ENCODE assay signal across 8 mouse cellular contexts in the genomic region with DNA sequence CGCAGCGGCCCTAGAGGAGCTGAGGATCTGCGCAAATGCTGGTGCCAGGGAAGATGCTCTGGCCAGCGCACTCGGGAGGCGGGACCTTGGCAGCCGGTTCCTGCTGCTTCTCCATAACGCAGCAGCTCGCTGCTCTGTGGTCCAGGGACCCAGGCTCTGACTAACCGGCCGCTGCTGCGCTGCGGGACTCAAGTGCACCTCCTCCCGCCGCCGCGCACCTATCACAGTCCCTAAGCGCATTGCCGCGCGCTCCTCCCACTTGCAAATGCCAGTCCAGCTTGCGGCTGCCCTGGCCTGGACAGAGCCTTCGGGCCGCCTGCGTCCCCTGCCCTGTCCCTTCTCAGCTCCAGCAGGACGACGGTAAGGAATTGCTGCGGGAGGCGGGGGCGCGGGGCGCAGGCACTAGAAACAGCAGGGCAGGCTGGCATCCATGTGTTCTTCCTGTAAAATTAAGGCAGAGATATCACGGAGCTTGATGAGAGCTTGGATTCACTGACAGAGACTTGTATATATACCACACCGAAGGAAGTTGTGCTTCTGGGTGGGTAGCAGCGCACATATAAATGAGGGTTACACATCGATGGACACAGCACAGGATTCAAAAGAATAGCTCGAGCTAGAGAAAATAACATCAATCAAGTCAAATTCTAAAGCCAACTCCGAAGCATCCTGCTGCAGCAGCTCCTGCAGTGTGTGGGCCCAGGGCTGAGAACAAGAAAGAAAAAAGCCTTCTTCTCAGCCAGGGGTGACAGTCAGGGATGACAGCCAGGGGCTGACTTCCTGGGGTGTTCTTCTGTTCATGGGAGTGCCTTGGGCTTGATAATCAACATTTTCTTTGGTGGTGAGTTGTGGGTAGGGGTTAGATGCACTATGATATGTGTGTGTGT. TPM values are rescaled to one million over a fixed set of nuclear protein-coding genes. Genes with fewer than 3 reads are reported as not detected.
A peak's percentile ranks its signal among the peaks of the same experiment; 100 is the strongest.
DNase-seq lines count a peak whose midpoint lies in the region; ATAC-seq lines count a peak whose summit lies in the region.

No protein-coding gene starts in this region.

- no peak overlapping the region for H3K27ac ChIP-seq in forebrain, embryonic 10.5 days
- H3K27ac ChIP-seq in hindbrain, embryonic 10.5 days = peak overlapping the region; percentile 64

- peak overlapping the region; percentile 55 for H3K4me3 ChIP-seq in forebrain, embryonic 10.5 days
- peak overlapping the region; percentile 57 for H3K4me3 ChIP-seq in hindbrain, embryonic 10.5 days

- H3K4me1 ChIP-seq in forebrain, embryonic 10.5 days = peaks cover 35% of the 10 kb centered on the region
- H3K4me1 ChIP-seq in hindbrain, embryonic 10.5 days (replicated peaks) = peaks cover 54% of the 10 kb centered on the region

- WGBS in forebrain, embryonic 10.5 days = 2% methylated on average over 38 of the region's 38 CpGs
- WGBS in hindbrain, embryonic 10.5 days = 2% methylated on average over 38 of the region's 38 CpGs

- no peaks in the 10 kb centered on the region for H3K9me3 ChIP-seq in forebrain, embryonic 10.5 days
- H3K9me3 ChIP-seq in hindbrain, embryonic 10.5 days = no peaks in the 10 kb centered on the region

- no peaks in the 10 kb centered on the region for H3K36me3 ChIP-seq in forebrain, embryonic 10.5 days (replicated peaks)
- no peaks in the 10 kb centered on the region for H3K36me3 ChIP-seq in hindbrain, embryonic 10.5 days

- peak; percentile 23 for DNase-seq in ES-CJ7 (ENCODE audit: low read depth, low spot score)
- DNase-seq in brain, adult 2 months (ENCODE audit: low read depth, low spot score) = peak; percentile 93
- DNase-seq in forebrain, embryonic 10.5 days (ENCODE audit: extremely low spot score, low spot score) = peak; percentile 69
- peak; percentile 70 for DNase-seq in hindbrain, embryonic 10.5 days (ENCODE audit: low spot score)
- peak; percentile 43 to 61 for DNase-seq in layer of hippocampus, adult 8-10 months (ENCODE audit: low spot score in 2 of 2)
- DNase-seq in lung, postnatal 4 days = peak; percentile 33 to 59
- peak; percentile 59 for DNase-seq in right cerebral cortex, postnatal 14 days

- ATAC-seq in megakaryocyte-erythroid progenitor cell, adult 5-6 weeks (replicated peaks; ENCODE audit: low FRiP score, low TSS enrichment, poor library complexity, severe bottlenecking) = no peak

- H3K27me3 ChIP-seq in forebrain, embryonic 10.5 days (ENCODE audit: poor library complexity, severe bottlenecking) = peaks cover 73% of the 10 kb centered on the region
- H3K27me3 ChIP-seq in hindbrain, embryonic 10.5 days (ENCODE audit: insufficient read depth, poor library complexity, severe bottlenecking) = peaks cover 47% of the 10 kb centered on the region

RNA-seq across cellular contexts. Expression of a gene that starts 45.4 kb away (rescaled TPM):
- polyA plus RNA-seq in forebrain, embryonic 10.5 days (2016; fragmentation: Nextera tagmentation; extraction: Ambion mirVana) = 0.10 and 0.11 TPM in 2 replicates
- polyA plus RNA-seq in hindbrain, embryonic 10.5 days (2016; fragmentation: Nextera tagmentation; extraction: Ambion mirVana) = 0.60 and 0.63 TPM in 2 replicates
- total RNA-seq in layer of hippocampus, adult 8-10 months (2022) = 10 to 100 TPM; 55.0 to 58.0 (median 56.9) TPM
- total RNA-seq in megakaryocyte-erythroid progenitor cell, adult 5-6 weeks (2014; fragmentation: Nextera tagmentation) = not detected in 2 replicates
- total RNA-seq in megakaryocyte-erythroid progenitor cell, adult 5-6 weeks (2017) = 0.28 TPM in 1 of 2 replicates, not detected in the other

Comparison
In these comparisons a context has a peak if more than half of its experiments do, and no peak if none do; other contexts are left out.
1. DNase-seq: peak in every context shown above with its lines; median percentile 93 in brain, adult 2 months; 70 in hindbrain, embryonic 10.5 days; 69 in forebrain, embryonic 10.5 days; 59 in right cerebral cortex, postnatal 14 days; 52 in layer of hippocampus, adult 8-10 months; 46 in lung, postnatal 4 days; 23 in ES-CJ7.
2. RNA of a gene that starts 45.4 kb away (total RNA-seq): 55.0 to 58.0 TPM in layer of hippocampus, adult 8-10 months; 0.28 TPM in megakaryocyte-erythroid progenitor cell, adult 5-6 weeks; every median in the first group is over 10 times any median in the second.